Mouse (Mus musculus): ENCODE data around the gene Mfsd6.

- TF ChIP-seq CTCF (IDR thresholded peaks at IDR 0.05; ENCODE audit: low read depth) (no peak), EP300 (IDR thresholded peaks at IDR 0.05; ENCODE audit: low read depth) (no peak)
Measured at GRCm38 (mm10) chr1:52630937-52631299, 96.3 kb downstream of the Mfsd6 start.
